ENCODE assay signal across 1 mouse cellular context in the genomic region with DNA sequence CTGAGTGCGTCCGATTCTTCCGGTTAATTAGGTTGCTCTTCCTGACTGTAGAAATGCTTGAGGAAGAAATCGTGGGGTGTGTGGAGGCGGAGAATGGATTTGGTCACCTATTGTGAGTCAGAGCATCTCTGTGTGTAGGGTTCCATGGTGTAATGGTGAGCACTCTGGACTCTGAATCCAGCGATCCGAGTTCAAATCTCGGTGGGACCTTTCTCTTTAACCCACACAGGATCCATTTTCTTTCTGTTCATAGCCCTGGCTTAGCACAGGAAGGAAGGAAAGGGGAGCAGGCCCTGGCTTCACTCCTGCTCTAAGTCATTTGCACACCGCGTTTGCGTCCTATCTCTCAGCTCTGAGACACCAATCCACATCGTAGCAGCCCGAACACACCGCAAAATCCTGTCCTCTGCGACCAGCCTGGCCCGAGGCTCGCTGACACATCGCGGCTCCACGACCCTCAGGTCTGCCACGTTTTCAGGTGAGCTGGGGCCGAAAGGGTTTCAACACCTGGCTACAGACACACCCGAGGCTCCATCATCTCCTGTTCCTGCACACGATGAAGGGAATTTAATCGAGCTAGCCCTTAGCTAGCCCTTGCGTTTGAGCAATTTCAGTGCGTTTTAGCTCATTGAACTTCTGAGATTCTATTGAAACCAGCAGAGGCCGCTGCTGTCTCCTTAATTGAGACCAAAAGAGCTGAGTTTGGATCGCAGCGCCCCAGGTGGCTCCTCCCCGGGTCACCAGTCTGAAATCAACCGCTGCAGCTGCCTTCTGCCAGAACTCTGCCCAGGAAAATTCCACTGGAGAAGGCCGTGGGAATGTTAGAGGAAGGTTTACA.
TF ChIP-seq lines count a peak whose summit lies in the region.

No protein-coding gene starts in this region.

TF ChIP-seq in myocyte, 11 proteins besides CTCF, POLR2A, EP300 and RAD21 (continued from another document):
- no peak for TF ChIP-seq MYOG (IDR thresholded peaks at IDR 0.05; ENCODE audit: control insufficient read depth in 1 of 3, insufficient read depth in 1 of 3, insufficient read length in 2 of 3, low read depth in 2 of 3)
- TF ChIP-seq CEBPB (IDR thresholded peaks at IDR 0.05; ENCODE audit: insufficient read depth, poor library complexity, severe bottlenecking), result no peak
- TF ChIP-seq USF1 (IDR thresholded peaks at IDR 0.05; ENCODE audit: low read depth), result no peak
- no peak for TF ChIP-seq MYOD1 (IDR thresholded peaks at IDR 0.05; ENCODE audit: control insufficient read depth in 1 of 3, insufficient read length in 2 of 3, low read depth in 2 of 3)
- TF ChIP-seq POLR2AphosphoS2 (IDR thresholded peaks at IDR 0.05; ENCODE audit: insufficient read length, low read depth), result no peak
- TF ChIP-seq TCF3 (IDR thresholded peaks at IDR 0.05; ENCODE audit: insufficient read length, low read depth), result no peak
